Mouse (Mus musculus): Measurements from ENCODE around the gene Pde9a. TPM values are rescaled to one million over a fixed set of nuclear protein-coding genes. Genes with fewer than 3 reads are reported as not detected.
A peak's percentile ranks its signal among the peaks of the same experiment; 100 is the strongest.

Gene Pde9a
- total RNA-seq, 2 experiments from 2014 or later: 2.4 to 2.8 TPM

DNA sequence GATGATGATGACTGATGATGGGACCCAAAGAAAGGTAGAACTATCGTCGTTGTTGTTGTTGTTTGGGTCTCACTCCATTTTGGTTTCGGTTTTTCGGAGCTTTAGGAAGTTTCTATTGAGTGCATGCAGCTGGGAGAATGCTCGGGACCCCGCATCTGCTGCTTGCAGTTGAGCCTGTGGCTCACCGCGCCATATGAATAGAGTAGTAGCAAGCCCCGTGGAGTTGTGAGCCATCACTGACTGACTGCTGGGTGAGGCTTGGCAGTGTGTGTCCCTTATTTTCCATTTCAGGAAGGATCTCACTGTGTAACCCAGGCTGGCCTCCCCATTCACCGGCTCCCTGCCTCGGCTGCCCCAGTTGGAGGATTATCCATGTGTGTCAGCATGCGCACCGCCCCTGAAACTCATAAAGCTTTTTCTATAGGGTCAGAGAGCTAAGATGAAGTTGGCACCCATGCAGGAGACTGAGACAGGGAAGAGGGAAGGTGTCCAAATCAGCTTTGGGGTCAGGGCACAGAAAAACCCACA lies 47.5 kb downstream of the Pde9a start:
- no peak for DNase-seq

DNA sequence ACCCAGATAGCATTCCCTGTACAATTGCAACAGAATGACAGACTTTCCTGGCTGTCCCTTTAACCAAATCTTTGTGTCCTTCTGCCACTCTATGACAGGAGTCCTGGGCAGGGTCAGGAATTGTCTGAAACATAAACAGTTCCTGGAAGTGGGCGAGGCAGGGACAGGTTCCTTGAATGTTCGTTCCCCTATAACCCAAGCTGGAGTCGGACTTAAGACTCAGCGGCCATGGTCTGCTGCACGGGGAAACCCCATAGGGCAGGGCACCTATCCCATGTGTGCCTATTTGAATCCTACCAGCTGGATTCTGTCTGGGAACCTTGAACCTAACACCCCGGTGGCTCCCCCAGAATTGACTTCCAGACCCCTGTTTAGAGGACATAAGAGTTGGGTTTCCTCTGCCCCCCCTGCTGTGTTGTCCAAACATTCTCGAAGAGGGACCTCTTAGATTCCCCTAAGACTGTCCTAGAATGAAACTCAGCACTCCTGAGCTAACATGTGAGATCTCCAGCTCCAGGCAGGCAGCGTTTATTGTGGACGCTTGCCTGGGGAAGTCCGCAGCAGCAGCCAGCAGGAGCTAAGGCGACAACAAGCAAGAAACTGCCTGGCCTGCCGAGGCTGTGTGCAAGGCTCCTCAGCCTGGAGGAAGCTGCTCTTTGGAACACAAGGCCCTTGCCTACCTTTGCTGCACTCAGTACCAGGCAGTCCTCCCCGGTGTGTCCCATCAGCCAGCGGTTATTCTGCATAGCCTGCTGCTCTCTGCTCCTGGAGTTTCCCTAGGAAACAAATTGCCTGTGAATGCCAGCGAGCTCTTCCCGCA lies 48.2 kb downstream of the Pde9a start:
- DNase-seq: no peak

DNA sequence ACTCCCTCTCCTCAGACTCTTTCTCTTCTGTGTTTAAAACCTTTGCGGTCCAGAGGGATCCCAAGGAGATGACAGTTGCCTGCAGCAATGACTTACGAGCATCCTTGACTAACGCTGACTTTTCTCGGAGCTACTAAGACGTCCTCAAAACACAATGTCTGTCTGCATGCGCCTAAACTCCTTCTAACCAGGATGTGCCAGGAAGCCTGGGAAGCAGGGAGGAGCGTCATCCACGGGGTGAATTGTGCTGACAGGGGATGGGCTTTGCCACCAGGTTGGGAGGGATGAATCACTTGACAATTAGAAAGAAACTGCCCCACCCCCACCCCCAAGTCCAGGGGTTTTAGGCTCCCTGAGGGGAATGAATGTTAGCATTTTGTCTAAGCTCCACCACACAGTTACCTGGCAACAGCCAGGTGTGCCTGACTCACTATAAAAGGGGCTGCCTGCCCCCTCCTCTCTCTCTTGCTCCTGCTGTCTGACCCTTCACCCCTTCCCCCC lies 48.9 kb downstream of the Pde9a start:
- no peak for DNase-seq

DNA sequence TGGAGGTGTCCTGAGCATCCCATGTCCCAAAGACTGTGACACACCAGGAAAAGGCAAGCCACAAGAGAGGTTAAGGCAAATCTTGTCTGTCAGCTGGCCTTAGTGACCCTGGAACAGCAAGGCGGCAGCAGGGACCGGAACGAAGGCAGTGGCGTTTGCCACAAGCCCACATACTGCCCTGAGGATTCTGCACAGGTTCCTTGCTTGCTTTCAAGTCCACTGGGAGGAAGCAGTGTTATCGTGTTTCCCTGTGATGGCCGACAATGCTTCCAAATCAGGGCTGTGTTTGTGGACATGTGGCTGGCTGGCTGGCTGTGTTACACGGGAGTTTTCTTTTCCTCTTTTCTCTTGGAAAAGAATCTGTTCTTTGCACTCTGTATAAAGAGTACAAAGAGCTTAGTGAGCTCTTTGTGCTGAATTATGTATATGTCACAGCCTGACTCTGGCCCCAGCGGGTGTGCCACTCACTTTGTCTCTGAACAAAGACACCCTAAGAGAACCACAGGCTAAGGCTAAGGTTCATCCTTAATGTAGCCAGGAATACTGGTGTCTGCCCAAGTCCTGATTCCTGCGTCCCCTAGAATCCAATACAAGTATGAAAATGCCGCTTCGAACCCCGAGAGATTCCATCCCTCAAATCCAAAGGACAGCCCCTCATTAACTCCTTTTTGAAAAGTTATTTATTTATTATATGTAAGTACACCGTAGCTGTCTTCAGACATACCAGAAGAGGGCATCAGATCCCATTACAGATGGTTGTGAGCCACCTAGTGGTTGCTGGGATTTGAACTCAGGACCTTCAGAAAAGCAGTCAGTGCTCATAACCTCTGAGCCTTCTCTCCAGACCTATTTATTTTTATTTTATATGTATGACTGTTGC lies 50.2 kb downstream of the Pde9a start:
- no peak for DNase-seq

DNA sequence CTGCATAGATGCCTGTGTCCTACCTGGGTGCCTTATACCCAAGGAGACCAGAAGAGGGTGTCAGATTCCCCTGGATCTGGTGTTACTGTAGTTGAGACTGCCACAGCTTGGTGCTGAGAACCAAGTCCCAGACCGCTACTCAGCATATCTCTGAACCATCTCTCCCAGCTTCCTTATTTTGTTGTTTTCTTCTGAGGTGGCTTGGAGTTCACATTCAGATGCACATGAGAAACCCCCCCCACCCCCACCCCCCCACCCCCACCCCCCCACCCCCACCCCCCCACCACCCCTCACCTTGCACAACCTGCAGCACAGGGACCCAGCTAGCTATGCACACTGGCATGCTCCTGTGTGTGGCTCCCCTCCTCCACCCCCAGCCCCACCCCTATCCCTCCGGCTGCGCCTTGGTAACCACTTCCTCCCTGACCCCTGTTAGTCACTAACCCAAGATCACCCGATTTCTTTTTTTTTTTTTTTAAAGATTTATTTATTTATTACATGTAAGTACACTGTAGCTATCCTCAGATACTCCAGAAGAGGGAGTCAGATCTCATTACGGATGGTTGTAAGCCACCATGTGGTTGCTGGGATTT lies 50.9 kb downstream of the Pde9a start:
- no peak for DNase-seq

DNA sequence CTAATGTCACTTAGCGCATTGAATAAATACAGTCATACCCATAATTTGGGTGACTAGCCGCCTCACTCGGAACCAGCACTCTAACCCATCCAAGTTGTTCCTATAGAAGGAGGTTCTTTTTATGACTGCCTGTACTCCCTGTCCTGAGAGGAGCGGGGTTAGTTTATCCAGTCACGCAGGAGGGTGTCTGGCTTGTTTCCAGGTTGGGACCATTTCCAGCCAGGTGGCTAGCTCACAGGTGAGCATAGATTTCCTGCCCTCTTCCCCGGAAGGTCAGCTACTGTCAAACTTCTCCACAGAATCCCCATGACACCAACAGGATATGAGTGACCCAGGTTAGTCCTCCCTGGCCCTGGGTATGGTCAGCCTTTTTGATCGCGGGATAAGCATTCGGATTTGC lies 51.5 kb downstream of the Pde9a start:
- no peak for DNase-seq

DNA sequence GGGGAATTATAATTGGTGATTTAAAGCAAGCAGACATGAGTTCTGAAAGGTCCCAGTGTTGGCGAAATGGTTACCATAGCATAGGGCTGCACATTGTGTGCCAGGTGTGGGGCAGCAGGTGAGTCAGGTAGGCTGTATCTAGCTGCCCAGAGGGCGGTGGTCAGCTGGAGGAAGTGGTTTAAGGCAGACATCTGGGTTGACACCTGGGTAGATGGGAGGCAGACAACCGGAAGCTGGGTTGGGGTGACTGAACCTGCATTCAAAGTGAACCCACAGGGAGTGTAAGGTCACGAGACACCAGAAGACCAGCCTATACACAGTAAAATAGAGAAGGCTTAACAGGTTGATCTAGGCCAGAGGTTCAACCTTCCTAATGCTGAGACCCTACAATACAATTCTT lies 54.0 kb downstream of the Pde9a start:
- DNase-seq: no peak

DNA sequence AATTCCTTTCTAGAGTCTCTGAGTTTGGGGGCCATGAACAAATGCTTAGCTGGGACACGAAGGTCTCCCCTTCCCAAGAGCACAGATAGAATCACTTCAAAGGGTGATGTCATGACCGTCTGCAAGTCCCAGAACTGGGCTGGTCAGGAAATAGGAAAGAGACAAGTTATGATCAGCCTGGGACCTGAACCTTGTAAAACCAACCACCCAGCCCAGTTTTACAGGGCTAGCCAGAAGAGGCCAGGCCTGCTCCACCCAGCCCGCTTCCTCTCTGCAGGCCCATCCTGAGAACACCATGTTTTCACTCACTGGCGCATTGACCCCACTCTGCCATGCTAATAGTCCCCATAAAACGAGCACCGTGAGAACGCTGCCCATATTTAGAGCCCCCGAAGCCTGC lies 56.5 kb downstream of the Pde9a start:
- DNase-seq: peak; percentile 33

DNA sequence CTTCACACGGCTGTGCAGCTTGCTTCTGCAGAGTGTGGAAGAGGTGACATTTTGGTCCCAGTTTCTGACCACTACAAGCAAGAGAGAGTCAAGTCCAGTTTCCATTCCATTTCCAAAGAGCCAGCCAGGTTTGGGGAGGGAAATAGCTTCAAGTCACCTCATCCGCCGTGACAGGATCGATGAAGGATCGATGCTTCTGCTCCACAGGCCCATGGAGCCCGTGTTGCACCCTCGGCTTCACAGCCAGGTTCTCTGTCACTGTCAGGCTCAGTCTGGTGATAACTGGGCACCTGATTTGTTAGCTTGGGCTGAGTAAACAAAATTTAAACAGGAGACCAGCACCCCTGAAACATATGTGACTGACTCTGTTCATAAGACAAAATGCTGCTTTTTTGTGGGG lies 58.2 kb downstream of the Pde9a start:
- no peak for DNase-seq

DNA sequence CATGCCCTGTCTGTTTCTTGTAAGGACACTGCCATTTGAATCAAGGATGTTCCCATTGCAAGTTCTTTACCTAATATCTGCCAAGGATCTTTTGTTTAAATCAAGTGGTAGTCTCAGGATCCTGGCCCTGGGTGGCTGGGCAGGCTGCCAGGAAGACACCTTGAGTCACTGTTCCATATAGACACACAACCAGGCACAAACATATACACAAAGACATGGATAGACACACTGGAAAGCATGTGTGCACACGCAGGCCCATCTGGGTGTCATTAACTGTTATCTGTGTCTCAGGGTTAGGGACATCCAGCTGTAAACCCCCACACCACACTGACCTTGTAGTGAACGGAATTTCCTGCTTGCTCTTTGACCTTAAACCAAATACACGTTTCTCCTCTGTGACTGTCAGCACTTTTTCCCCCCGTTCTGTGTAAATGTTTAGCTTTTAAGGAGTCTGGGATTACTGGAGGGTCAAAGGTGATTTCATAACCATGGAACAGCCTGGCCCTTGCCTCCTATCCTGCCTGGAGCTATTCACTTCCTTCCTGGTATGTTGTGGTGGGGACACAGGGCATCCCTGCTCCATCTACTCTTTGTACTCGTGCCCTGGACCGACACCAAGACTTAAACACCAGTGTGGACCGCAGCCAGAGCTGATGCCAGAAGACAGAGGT lies 59.2 kb downstream of the Pde9a start:
- no peak for DNase-seq

DNA sequence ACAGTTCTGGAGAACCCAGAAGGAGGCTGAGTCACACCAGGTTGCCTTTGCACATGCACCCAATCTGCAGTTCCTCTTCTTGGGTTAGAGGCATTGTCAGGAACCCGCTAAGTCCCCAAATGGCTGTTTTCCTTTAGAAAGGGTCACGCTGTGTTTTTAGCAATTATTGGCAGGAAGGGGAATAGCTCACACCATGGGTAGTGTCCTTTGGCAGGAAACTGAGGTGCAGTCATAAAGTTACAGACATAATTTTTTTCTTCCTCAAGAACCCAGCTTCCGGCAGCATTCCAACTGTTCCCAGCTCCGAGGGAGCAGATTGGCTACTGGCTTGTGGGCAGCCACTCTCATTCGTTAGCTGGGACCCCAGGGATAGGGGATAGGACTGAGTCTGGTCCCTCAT lies 61.8 kb downstream of the Pde9a start:
- DNase-seq: no peak

DNA sequence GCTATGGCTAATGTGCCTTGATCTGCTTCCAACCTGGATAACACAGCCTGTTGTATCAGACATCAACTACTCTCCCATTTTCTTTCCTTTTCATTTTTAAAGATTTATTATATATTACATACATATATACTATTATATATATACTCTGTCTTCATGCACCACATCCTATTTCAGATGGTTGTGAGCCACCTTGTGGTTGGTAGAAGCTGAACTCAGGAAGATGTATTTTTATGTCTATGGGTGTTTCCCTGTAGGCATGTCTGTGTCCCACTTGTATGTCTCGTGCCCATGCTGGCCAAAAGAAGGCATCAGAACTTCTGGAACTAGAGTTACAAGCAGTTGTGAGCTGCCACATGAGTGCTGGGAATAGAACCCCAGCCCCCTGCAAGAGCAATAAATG lies 62.5 kb downstream of the Pde9a start:
- no peak for DNase-seq

DNA sequence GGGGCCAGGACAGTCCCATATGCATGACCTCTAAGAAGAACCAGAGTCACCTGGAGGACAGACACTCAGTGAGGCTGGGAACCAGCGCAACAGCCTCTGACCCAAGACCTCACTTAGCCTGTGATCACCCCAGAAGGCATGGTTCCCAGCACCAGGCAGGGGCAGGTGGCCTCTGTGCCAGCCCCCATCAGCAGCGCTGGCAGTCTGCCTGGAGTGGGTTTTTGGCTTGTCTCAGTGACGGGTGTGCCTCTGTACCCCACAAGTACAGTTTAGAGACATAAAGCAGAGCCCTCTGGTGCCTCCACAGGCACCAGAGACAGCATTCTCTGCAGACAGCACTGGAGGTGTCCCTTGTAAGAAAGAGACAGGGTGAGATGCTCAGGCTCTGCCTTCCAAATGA lies 64.2 kb downstream of the Pde9a start:
- no peak for DNase-seq

DNA sequence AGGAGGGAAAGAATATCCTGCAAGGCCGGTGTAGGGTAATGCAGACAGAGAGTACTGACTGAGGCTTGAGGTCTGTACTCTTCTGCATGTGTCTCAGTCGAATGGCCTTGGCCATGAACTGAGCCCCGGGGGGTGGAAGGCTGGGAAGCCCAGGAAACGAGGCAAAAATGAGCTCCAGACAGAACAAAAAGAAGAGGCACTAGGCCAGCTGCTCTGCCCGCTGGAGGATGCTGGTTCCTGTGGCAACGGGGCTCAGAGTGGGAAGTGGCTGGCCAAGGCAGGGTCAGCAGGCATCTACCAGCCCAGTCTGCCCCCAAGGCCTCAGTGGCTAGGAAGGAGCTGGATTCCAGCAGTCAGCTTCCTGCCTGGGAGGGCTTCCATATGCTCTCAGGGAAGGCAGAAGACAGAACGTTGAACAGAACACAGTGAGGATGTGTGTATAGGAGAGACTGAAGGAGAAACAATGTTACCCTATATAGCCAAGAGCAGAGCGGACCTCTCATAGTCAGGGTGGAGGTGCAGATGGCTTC lies 65.2 kb downstream of the Pde9a start:
- no peak for DNase-seq

DNA sequence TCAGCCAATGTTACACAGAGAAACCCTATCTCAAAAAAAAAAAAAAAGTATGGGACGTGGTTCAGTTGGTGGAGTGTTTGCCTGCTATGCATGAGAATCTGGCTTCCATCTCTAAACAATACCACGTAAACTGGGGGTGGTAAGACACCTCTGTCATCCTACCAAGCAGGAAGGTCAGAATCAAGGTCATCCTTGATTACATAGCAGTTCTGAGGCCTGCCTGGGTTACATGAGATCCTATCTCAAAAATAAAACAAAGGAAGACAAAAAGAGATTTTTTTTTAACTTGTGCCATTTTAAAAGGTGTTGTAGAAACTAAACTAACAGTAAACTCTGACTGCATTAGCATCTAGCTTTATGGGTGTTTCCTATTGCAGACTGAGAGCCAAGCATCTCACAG lies 66.8 kb downstream of the Pde9a start:
- no peak for DNase-seq

DNA sequence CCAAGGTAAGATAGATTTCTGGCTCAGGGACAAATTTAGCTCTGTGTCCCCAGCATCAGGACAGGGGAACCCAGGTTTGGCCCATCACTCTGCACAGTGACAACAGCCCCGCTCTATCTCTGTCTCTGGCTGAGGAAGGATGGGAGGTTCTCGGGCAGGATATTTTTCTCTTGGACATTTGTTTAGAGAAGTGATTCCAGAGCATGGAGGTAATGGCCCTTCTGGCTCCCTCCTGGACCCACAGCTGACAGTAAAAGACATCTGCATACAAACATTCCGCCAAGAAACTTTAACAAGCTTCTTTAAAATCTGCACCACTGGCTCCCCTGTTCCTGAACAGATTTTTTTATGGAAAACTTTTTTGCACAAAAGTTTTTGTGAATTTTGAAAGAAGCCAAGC lies 67.5 kb downstream of the Pde9a start:
- peak; percentile 31 for DNase-seq

DNA sequence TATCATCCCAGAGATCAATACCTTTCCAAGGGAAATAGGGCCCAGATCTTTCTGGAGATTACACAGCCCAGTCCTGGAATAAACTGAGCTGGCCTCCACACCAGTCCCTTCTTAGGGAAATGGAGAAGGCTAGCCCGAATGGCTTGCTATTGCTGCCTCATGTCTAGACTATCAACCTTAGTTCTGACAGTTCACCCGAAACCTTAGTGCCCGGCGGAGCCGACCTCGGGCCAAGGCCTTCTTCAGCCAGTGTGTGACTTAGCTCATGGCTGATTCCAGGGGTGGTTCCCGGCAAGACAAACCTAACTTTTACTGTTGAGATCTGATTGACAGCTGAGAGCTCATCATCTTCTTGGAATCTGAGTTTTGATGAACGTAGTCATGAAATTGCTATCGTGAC lies 68.0 kb downstream of the Pde9a start:
- DNase-seq: no peak

DNA sequence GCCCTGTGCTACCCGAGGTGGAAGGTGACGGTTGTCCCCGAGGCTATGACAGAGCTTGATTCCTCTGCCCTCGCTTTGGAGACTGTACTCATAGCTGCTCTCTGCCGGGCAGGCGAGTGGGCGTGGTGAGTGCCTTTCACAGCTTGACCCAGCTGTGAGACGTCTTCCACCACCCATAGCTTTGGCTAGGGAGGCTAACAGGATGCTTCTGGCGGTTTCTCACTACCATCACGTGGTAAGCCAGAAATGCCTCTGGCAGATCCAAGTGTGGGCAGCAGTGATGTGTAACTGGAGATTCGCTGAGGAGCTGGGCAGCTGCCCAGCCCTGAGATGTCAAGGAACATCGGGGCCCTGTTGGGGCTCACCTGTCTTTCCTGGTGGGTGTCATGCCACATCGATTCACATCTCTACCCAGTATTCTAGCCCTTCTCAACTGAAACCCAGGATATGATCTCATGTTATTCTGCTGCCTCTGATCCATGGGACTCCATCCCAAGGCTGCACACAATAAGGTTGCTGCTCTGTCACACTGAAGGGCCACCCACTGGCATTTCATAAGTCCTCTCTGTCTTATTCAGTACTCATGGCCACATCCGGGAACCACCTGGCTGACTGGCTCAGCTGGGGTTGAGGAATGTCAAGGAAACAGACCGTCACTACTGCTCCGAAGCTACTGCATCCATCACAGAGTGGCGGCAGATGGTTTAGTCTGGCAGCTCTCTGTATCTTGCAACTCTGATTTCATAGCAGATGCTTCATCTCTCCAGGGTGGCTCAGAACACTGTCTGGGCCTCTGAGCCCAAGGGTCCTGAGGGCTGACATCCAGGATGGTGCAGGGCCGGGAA lies 70.9 kb downstream of the Pde9a start:
- DNase-seq: peak; percentile 62

DNA sequence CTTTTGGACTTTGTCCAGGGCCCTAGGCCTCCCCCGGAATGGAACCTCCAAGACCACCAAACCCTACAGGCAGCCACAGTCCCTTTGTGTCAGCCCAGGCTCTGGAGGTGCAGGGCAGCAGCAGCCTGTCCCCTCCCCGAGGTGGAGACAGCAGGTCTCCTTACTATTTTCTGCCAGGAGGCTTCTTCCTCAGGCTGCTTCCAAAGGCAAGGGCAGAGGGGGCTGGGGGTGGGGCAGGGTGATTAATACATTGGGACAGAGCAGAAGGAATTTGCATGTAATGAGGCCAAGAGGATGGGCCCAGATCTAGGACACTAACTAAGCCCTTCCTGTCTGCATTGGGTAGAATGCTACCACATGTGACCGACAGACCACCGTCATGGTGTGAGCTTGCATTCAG lies 74.4 kb downstream of the Pde9a start:
- no peak for DNase-seq

DNA sequence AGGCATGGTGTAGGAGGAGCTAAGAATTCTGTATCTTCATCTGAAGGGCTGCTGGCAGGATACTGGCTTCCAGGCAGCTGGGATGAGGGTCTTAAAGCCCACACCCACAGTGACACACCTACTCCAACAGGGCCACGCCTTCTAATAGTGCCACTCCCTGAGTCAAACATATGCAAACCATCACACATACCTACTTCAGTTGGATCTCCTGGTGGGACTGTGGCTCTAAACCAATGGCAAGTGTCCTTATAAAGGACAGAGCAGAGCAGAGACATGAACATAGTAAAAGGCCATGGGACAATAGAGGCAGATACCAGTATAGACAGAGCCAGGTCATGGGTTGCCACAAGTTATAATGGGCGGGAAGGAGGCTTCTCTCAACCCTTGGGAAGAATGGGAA lies 76.5 kb downstream of the Pde9a start:
- no peak for DNase-seq

DNA sequence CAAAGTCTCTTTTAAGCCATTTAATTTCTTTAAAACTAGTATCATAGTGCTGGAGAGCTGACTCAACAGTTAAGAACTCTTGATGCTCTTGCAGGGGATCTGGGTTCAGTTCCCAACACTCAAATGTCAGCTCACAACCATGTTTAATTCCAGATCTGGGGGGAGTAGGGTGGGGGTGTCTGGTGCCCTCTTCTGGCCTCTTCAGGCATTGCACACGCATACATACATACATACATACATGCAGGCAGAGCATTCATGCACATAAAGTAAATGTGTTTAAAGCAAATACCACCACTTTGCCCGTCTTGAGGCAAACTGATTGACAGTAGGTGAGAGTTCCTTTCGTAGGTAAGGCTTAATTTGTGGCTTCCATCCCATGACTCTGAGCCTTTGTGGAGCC lies 80.8 kb downstream of the Pde9a start:
- no peak for DNase-seq

Data from gastrocnemius, postnatal 25 days (tissue).